ENCODE assay signal across 41 mouse cellular contexts in genomic region chr9:88409978-88410377, GRCm38 (mm10). TPM values are rescaled to one million over a fixed set of nuclear protein-coding genes. Genes with fewer than 3 reads are reported as not detected.
"Had no signal": no experiment of that assay in that cellular context is flagged by ENCODE, and none has a peak within 500 bp of the region (broad histone marks: within the 10 kb centered on the region; RNA-seq: fewer than 3 reads in every experiment).

No protein-coding gene starts in this region.

- H3K4me2 ChIP-seq: heart, embryonic 11.5 days; heart, embryonic 12.5 days; heart, embryonic 13.5 days; heart, embryonic 15.5 days; hindbrain, embryonic 12.5 days; hindbrain, embryonic 14.5 days; hindbrain, embryonic 15.5 days; intestine, embryonic 15.5 days; kidney, embryonic 15.5 days had no signal

- H3K4me3 ChIP-seq: heart, embryonic 12.5 days; heart, embryonic 13.5 days; heart, embryonic 15.5 days; hindbrain, embryonic 10.5 days; hindbrain, embryonic 12.5 days; hindbrain, embryonic 15.5 days; intestine, embryonic 15.5 days; kidney, embryonic 15.5 days; layer of hippocampus, adult 2 months; left cerebral cortex, adult 2 months had no signal

- H3K9ac ChIP-seq: heart, embryonic 12.5 days; heart, embryonic 13.5 days; heart, embryonic 15.5 days; hindbrain, embryonic 12.5 days; hindbrain, embryonic 14.5 days; hindbrain, embryonic 15.5 days; intestine, embryonic 15.5 days; kidney, embryonic 15.5 days had no signal

- H3K9me3 ChIP-seq: heart, embryonic 12.5 days; heart, embryonic 13.5 days; heart, embryonic 15.5 days; hindbrain, embryonic 10.5 days; hindbrain, embryonic 12.5 days; hindbrain, embryonic 15.5 days; intestine, embryonic 15.5 days; kidney, embryonic 15.5 days had no signal

- DNase-seq: heart, postnatal 10 days; heart, postnatal 14 days; heart, postnatal 36 days; heart, postnatal 4 days; kidney, adult 11 months; kidney, adult 18-20 months; kidney, adult 2 months; kidney, adult 8-10 months; kidney, adult 9 months; kidney, postnatal 10 days; kidney, postnatal 14 days; kidney, postnatal 25 days; kidney, postnatal 36 days; kidney, postnatal 4 days; layer of hippocampus, adult 9-11 months; layer of hippocampus, postnatal 36 days had no signal

- H3K4me1 ChIP-seq: heart, embryonic 12.5 days; heart, embryonic 13.5 days; heart, embryonic 15.5 days; hindbrain, embryonic 10.5 days; hindbrain, embryonic 12.5 days; hindbrain, embryonic 15.5 days; intestine, embryonic 15.5 days; kidney, embryonic 15.5 days had no signal

- H3K27ac ChIP-seq: heart, embryonic 13.5 days; heart, embryonic 15.5 days; hindbrain, embryonic 10.5 days; hindbrain, embryonic 12.5 days; hindbrain, embryonic 14.5 days; hindbrain, embryonic 15.5 days; hindbrain, postnatal 0 days; intestine, embryonic 15.5 days; kidney, embryonic 15.5 days; kidney, postnatal 0 days; layer of hippocampus, adult 2 months; left cerebral cortex, adult 2 months had no signal

- H3K27me3 ChIP-seq: heart, embryonic 12.5 days; heart, embryonic 13.5 days; heart, embryonic 15.5 days; hindbrain, embryonic 12.5 days; hindbrain, embryonic 15.5 days; intestine, embryonic 15.5 days; kidney, embryonic 15.5 days had no signal

- ATAC-seq: hindbrain, embryonic 16.5 days; hindbrain, postnatal 0 days; inflammation-experienced regulatory T-cells, adult 6 months; intestine, embryonic 15.5 days; intestine, embryonic 16.5 days; intestine, postnatal 0 days had no signal

RNA-seq across cellular contexts. Expression of gene Gm20537, which starts 46.4 kb away (rescaled TPM):
- total RNA-seq: heart, postnatal 25 days; hematopoietic stem cell, adult 5-6 weeks; layer of hippocampus, adult 18-20 months; layer of hippocampus, adult 2 months; layer of hippocampus, postnatal 25 days; layer of hippocampus, postnatal 36 days; left cerebral cortex, adult 8-10 months had no signal
- polyA plus RNA-seq: heart, embryonic 14.5 days; hindbrain, postnatal 0 days; intestine, embryonic 15.5 days; intestine, postnatal 0 days; kidney, postnatal 0 days; large intestine, adult 2 months had no signal
